Mouse (Mus musculus): ENCODE results near the gene Sema5a. TPM values are rescaled to one million over a fixed set of nuclear protein-coding genes. Genes with fewer than 3 reads are reported as not detected.

Sema5a gene
- total and polyA plus RNA-seq, 3 experiments = 0.17 to 0.27 (median 0.17) TPM

GRCm38 (mm10) chr15:32485064-32485964 is 240.7 kb downstream of the Sema5a start:
- dilution Hi-C loops (cut with MboI; ENCODE audit: extremely low pct_ligation_motif_present, extremely low pct_unique_long_range_greater_than_20kb, low sequenced_read_pairs) = no loop called here

GRCm38 (mm10) chr15:32487968-32488367 is 243.4 kb downstream of the Sema5a start:
- no peak for TF ChIP-seq ETS1 (conservative IDR thresholded peaks at IDR 0.05; ENCODE audit: low read depth, low read length)
- TF ChIP-seq MAFK (IDR thresholded peaks at IDR 0.05; ENCODE audit: insufficient replicate concordance, low read length) = no peak
- no peak for TF ChIP-seq CHD1 (IDR thresholded peaks at IDR 0.05; ENCODE audit: low read depth, low read length)
- TF ChIP-seq MAX (IDR thresholded peaks at IDR 0.05; ENCODE audit: low read length) = no peak
- no peak for TF ChIP-seq TCF12 (IDR thresholded peaks at IDR 0.05; ENCODE audit: low read depth, low read length)
- TF ChIP-seq IRF4 (IDR thresholded peaks at IDR 0.05; ENCODE audit: low read depth, low read length) = no peak
- no peak for TF ChIP-seq RCOR1 (conservative IDR thresholded peaks at IDR 0.05; ENCODE audit: low read depth, low read length)
- Histone ChIP-seq H3K36me3 (replicated peaks in 1 of 2; ENCODE audit: control insufficient read depth in 1 of 2, insufficient read depth in 1 of 2, low read length in 1 of 2) (no peaks in the 10 kb centered on the region), H3K4me3 (replicated peaks in 1 of 3; ENCODE audit: low read depth in 2 of 3, low read length in 2 of 3, poor library complexity in 1 of 3) (no peak overlapping the region), H3K27ac (ENCODE audit: insufficient read depth, low read depth) (no peak overlapping the region), H3K4me2 (ENCODE audit: insufficient read depth, low read depth, poor library complexity, severe bottlenecking) (no peak overlapping the region), H3K9ac (ENCODE audit: insufficient read depth, low read depth) (no peak overlapping the region), H3K27me3 (replicated peaks) (no peaks in the 10 kb centered on the region), H3K9me3 (replicated peaks; ENCODE audit: low read length) (no peaks in the 10 kb centered on the region), H3K79me2 (replicated peaks; ENCODE audit: control insufficient read depth, extremely low read depth, insufficient read depth, poor library complexity, severe bottlenecking) (no peaks in the 10 kb centered on the region), H3K4me1 (ENCODE audit: control insufficient read depth in 1 of 2, insufficient read depth in 2 of 2) (no peaks in the 10 kb centered on the region)
- dilution Hi-C loops (cut with MboI; ENCODE audit: extremely low pct_ligation_motif_present, extremely low pct_unique_long_range_greater_than_20kb, low sequenced_read_pairs) (no loop called here), in situ Hi-C loops (cut with MboI; ENCODE audit: low pct_ligation_motif_present, low pct_unique_long_range_greater_than_20kb, low sequenced_read_pairs) (no loop called here)
- DNase-seq (ENCODE audit: extremely low read depth) = no peak

More at GRCm38 (mm10) chr15:32485064-32485964, 240.7 kb downstream of the Sema5a start:
- no peak overlapping the region for H3K27ac ChIP-seq (ENCODE audit: insufficient read depth, low read depth)
- H3K27me3 ChIP-seq (replicated peaks) = no peaks in the 10 kb centered on the region
- in situ Hi-C loops (cut with MboI; ENCODE audit: low pct_ligation_motif_present, low pct_unique_long_range_greater_than_20kb, low sequenced_read_pairs) = no loop called here
- no peak for TF ChIP-seq EP300 (IDR thresholded peaks at IDR 0.05; ENCODE audit: low read length)
- no peak for TF ChIP-seq E2F4 (IDR thresholded peaks at IDR 0.05; ENCODE audit: insufficient replicate concordance, low read depth, low read length)
- H3K4me3 ChIP-seq (replicated peaks in 1 of 3; ENCODE audit: low read depth in 2 of 3, low read length in 2 of 3, poor library complexity in 1 of 3) = no peak overlapping the region
- H3K36me3 ChIP-seq (replicated peaks in 1 of 2; ENCODE audit: control insufficient read depth in 1 of 2, insufficient read depth in 1 of 2, low read length in 1 of 2) = no peaks in the 10 kb centered on the region
- H3K79me2 ChIP-seq (replicated peaks; ENCODE audit: control insufficient read depth, extremely low read depth, insufficient read depth, poor library complexity, severe bottlenecking) = no peaks in the 10 kb centered on the region
- no peaks in the 10 kb centered on the region for H3K4me1 ChIP-seq (ENCODE audit: control insufficient read depth in 1 of 2, insufficient read depth in 2 of 2)
- no peak for DNase-seq (ENCODE audit: extremely low read depth)
- no peak overlapping the region for H3K4me2 ChIP-seq (ENCODE audit: insufficient read depth, low read depth, poor library complexity, severe bottlenecking)
- H3K9ac ChIP-seq (ENCODE audit: insufficient read depth, low read depth) = no peak overlapping the region
- H3K9me3 ChIP-seq (replicated peaks; ENCODE audit: low read length) = no peaks in the 10 kb centered on the region

GRCm38 (mm10) chr15:32494219-32494618 is 249.6 kb downstream of the Sema5a start:
- no peak overlapping the region for H3K9ac ChIP-seq (ENCODE audit: insufficient read depth, low read depth)
- TF ChIP-seq ZNF384 (IDR thresholded peaks at IDR 0.05; ENCODE audit: low read depth, low read length) (no peak), MAZ (IDR thresholded peaks at IDR 0.05; ENCODE audit: low read depth, low read length) (no peak), USF1 (IDR thresholded peaks at IDR 0.05; ENCODE audit: low read depth, low read length) (no peak), CTCF (conservative IDR thresholded peaks at IDR 0.05 in 1 of 2, IDR thresholded peaks at IDR 0.05 in 1 of 2; ENCODE audit: low read depth in 2 of 2, low read length in 2 of 2) (no peak), MXI1 (IDR thresholded peaks at IDR 0.05; ENCODE audit: low read depth, low read length) (no peak), SIN3A (IDR thresholded peaks at IDR 0.05; ENCODE audit: low read length) (no peak)
- no peak overlapping the region for H3K4me3 ChIP-seq (replicated peaks in 1 of 3; ENCODE audit: low read depth in 2 of 3, low read length in 2 of 3, poor library complexity in 1 of 3)
- no peaks in the 10 kb centered on the region for H3K36me3 ChIP-seq (replicated peaks in 1 of 2; ENCODE audit: control insufficient read depth in 1 of 2, insufficient read depth in 1 of 2, low read length in 1 of 2)
- DNase-seq (ENCODE audit: extremely low read depth) = no peak
- no peaks in the 10 kb centered on the region for H3K4me1 ChIP-seq (ENCODE audit: control insufficient read depth in 1 of 2, insufficient read depth in 2 of 2)
- no peak overlapping the region for H3K27ac ChIP-seq (ENCODE audit: insufficient read depth, low read depth)
- no peaks in the 10 kb centered on the region for H3K27me3 ChIP-seq (replicated peaks)
- in situ Hi-C loops (cut with MboI; ENCODE audit: low pct_ligation_motif_present, low pct_unique_long_range_greater_than_20kb, low sequenced_read_pairs) (no loop called here), dilution Hi-C loops (cut with MboI; ENCODE audit: extremely low pct_ligation_motif_present, extremely low pct_unique_long_range_greater_than_20kb, low sequenced_read_pairs) (no loop called here)
- H3K4me2 ChIP-seq (ENCODE audit: insufficient read depth, low read depth, poor library complexity, severe bottlenecking) = no peak overlapping the region
- H3K9me3 ChIP-seq (replicated peaks; ENCODE audit: low read length) = no peaks in the 10 kb centered on the region
- H3K79me2 ChIP-seq (replicated peaks; ENCODE audit: control insufficient read depth, extremely low read depth, insufficient read depth, poor library complexity, severe bottlenecking) = no peaks in the 10 kb centered on the region

All from CH12.LX (cell line).